Mouse (Mus musculus) olfactory bulb, adult 2 months (tissue): Measurements from ENCODE around the gene Pdzd4. TPM values are rescaled to one million over a fixed set of nuclear protein-coding genes. Genes with fewer than 3 reads are reported as not detected.

Experiments used
- H3K27ac ChIP-seq: fragments of 200-500 bp; 2 replicates; pipeline ENCODE4 v1.5.1; 2012; ENCODE audit warnings: low read depth, low read length; ENCODE audit not compliant: insufficient read depth
- H3K4me1 ChIP-seq: fragments of 200-500 bp; 2 replicates; pipeline ENCODE4 v1.6.1; 2012; ENCODE audit warnings: low read length; ENCODE audit not compliant: control insufficient read depth, insufficient read depth
- H3K4me3 ChIP-seq: fragments of 200-500 bp; 2 replicates; pipeline ENCODE4 v1.5.1; 2012; ENCODE audit warnings: mild to moderate bottlenecking, low read depth, low read length, moderate library complexity; ENCODE audit not compliant: insufficient read depth
- CTCF ChIP-seq: fragments of 200-500 bp; IDR thresholded peaks from 2 replicates; pipeline ENCODE4 v1.5.1; 2012; ENCODE audit warnings: low read depth, mild to moderate bottlenecking, low read length, moderate library complexity; ENCODE audit not compliant: insufficient read depth
- POLR2A ChIP-seq: fragments of 200-500 bp; IDR thresholded peaks from 2 replicates; pipeline ENCODE4 v1.6.1; 2012; ENCODE audit warnings: mild to moderate bottlenecking, low read depth, low read length, moderate library complexity; ENCODE audit not compliant: insufficient read depth
- WGBS: fragments of 180-500 bp; shearing (Covaris S2); methylation state at CpG from one replicate; pipeline ENCODE4 v1.1.7; 2018; 5-methylcytosine and 5-hydroxymethylcytosine counted together
- polyA plus RNA-seq: library from polyadenylated mRNA; stranded (reverse); fragments of >200 nt; gene quantifications from 2 replicates; pipeline ENCODE4 v1.2.4, GENCODE M21; 2012; ENCODE audit warnings: low replicate concordance; ENCODE audit not compliant: missing spikeins, insufficient read depth, insufficient read length

Gene Pdzd4
- polyA plus RNA-seq, 1 experiment, result 83.9 TPM

DNA sequence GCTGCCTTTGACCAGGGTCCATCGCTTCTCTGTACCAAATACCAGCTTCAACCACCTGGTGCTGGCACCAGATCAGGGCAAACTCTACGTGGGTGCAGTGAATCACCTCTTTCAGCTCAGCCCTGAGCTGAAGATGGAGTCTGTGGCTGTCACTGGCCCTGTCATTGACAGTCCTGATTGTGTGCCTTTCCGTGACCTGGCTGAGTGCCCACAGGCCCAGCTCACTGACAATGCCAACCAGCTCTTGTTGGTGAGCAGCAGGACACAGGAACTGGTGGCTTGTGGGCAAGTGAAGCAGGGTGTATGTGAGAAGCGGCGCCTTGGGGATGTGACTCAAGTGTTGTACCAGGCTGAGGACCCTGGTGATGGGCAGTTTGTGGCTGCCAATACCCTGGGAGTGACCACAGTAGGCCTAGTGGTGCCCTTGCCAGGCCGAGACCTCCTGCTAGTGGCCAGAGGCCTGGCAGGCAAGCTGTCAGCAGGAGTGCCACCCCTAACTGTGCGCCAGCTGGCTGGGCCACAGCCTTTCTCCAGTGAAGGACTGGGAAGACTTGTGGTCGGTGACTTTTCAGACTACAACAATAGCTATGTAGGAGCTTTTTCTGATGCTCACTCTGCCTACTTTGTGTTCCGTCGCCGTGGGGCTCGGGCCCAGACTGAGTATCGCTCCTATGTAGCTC, 66.0 kb downstream of the Pdzd4 start:
- Histone ChIP-seq H3K27ac (no peak overlapping the region), H3K4me3 (no peak overlapping the region), H3K4me1 (peaks cover 5% of the 10 kb centered on the region; the same call in 1 of the 2 replicates)
- WGBS, result 67% methylated on average over 13 of the region's 13 CpGs
- TF ChIP-seq CTCF, result no peak
- no peak for TF ChIP-seq POLR2A

DNA sequence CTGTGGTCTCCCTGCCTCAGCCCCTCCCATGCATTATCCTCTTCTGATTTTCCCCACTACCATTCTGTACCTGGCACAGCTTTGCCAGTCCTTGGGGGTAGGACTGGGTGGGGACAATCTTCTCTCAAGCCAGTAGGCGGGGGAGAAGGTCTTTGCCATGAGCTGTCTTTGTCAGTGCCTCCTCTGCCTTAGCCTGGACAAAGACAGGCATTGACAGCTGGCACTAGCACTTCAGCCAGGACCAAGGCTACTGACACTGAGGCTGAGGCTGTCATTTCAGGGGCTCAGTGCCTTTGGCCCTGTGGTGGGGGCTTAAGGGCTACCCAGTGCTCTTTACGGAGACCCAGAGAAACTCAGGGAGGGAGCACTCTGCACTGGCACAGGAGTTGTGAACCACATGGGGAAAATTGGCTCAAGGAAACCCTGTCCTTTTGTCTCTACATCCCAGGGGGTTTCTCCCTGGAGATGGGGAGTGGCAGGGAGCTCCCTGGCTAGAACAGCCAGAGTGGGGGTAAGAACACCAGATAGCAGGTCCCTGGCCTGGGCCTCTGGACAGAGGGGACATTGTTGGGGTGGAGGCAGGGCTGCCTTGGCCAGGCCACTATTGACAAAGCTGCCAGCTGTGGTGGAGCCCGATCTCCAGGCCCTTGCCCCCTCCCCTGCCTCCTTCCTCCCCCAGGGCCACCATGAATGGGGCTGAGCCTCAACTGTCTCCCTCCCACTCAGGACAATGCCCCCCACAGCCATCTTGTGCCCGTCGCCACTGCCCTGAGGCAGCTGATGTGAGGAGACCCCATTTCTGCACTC, 68.2 kb downstream of the Pdzd4 start, which contains the start of gene Plxnb3:
Plxnb3 (plus strand) TSS at position 757 of the 807 bp plus-strand sequence.
- Histone ChIP-seq H3K4me1 (peaks cover 5% of the 10 kb centered on the region; the same call in 1 of the 2 replicates), H3K27ac (no peak within 1 kb of the TSS), H3K4me3 (no peak within 1 kb of the TSS)
- WGBS, result 71% methylated on average over 5 of the region's 5 CpGs
- TF ChIP-seq POLR2A, result no peak

DNA sequence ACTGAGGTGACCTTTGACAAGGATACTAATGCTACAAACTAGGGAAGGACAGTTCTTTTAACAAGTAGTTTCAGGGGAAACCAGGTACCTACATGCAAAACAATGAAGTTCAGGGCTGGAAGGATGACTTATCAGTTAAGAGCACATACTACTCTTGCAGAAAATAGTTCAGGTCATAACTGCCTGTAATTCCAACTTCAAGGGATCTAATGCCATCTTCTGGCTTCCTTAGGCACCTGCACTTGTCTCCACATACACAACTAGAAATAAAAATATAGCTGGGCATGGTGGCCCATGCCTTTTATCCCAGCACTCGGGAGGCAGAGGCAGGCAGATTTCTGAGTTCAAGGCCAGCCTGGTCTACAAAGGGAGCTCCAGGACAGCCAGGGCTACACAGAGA, 75.8 kb downstream of the Pdzd4 start:
- Histone ChIP-seq H3K4me3 (no peak overlapping the region), H3K27ac (no peak overlapping the region), H3K4me1 (no peaks in the 10 kb centered on the region)
- TF ChIP-seq CTCF (no peak), POLR2A (no peak)
- 100% methylated on average over 1 of the region's 1 CpGs for WGBS

DNA sequence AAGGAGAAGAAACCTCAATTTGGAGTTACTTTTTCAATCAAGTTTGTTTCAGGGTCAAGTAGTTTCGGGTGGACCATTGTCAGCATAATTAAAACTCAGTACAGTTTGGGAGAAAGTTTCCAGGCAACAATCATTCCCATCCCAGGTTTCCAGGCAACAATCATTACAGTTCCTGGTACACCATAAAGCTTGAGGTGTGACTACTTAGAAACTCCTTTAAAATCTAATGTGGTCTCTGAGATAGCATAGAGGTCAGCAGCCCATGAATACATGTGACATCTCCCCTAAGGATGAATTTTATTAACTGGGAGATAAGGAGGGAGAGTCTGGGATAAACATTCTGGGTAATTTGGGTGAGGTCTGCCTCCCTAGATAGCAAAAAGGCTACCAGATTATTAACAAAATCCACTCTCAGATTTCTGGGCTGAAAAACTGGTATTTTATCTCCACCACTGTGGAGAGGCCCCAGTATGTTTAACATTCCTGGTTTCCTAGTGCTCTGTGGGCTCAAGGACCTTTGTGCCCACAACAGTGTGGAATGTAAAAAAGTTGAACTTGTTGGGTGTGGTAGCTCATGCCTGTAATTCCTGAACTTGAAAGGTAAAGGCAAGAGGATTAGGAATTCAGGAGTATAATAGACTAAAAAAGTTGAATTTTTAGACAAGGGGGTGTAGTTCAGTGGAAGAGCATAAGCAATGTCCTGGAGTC, 79.8 kb downstream of the Pdzd4 start:
- TF ChIP-seq CTCF (no peak), POLR2A (no peak)
- Histone ChIP-seq H3K4me3 (no peak overlapping the region), H3K4me1 (no peaks in the 10 kb centered on the region), H3K27ac (no peak overlapping the region)
- WGBS, result 77% methylated on average over 1 of the region's 1 CpGs

Other genes with a start within 250 kb of the Pdzd4 start
- not detected in 2 replicates for gene Dusp9, start 185.6 kb downstream of the Pdzd4 start, polyA plus RNA-seq
- not detected in 2 replicates for gene Pnck, start 164.9 kb downstream of the Pdzd4 start, polyA plus RNA-seq
- gene Slc6a8, start 151.8 kb downstream of the Pdzd4 start, polyA plus RNA-seq, result 112 TPM in 1 of 2 replicates, not detected in the other
- 255 TPM in 1 of 2 replicates, not detected in the other for gene Bcap31, start 108.8 kb downstream of the Pdzd4 start, polyA plus RNA-seq
- not detected in 2 replicates for gene Abcd1, start 108.4 kb downstream of the Pdzd4 start, polyA plus RNA-seq
- gene Plxnb3, start 67.9 kb downstream of the Pdzd4 start, polyA plus RNA-seq, result not detected in 2 replicates
- gene Srpk3, start 50.6 kb downstream of the Pdzd4 start, polyA plus RNA-seq, result not detected in 2 replicates
- gene Idh3g, start 38.1 kb downstream of the Pdzd4 start, polyA plus RNA-seq, result not detected in 2 replicates
- gene Ssr4, start 37.9 kb downstream of the Pdzd4 start, polyA plus RNA-seq, result not detected in 2 replicates
- not detected in 2 replicates for gene Avpr2, start 67.1 kb upstream of the Pdzd4 start, polyA plus RNA-seq
- gene L1cam, start 71.1 kb upstream of the Pdzd4 start, polyA plus RNA-seq, result not detected in 2 replicates
- gene Arhgap4, start 96.9 kb upstream of the Pdzd4 start, polyA plus RNA-seq, result not detected in 2 replicates
- not detected in 2 replicates for gene Naa10, start 97.0 kb upstream of the Pdzd4 start, polyA plus RNA-seq
- gene Renbp, start 105.9 kb upstream of the Pdzd4 start, polyA plus RNA-seq, result not detected in 2 replicates
- 99.2 and 394 TPM in 2 replicates for gene Hcfc1, start 141.4 kb upstream of the Pdzd4 start, polyA plus RNA-seq
- gene Irak1, start 198.9 kb upstream of the Pdzd4 start, polyA plus RNA-seq, result not detected in 2 replicates